Mouse (Mus musculus) CH12.LX (cell line): ENCODE measurements around the gene Rsbn1. TPM values are rescaled to one million over a fixed set of nuclear protein-coding genes. Genes with fewer than 3 reads are reported as not detected.

ENCODE experiments used
- DNase-seq: peaks from one replicate; pipeline ENCODE4 v3.0.0-alpha.2; 2013; ENCODE audit errors: extremely low read depth
- H3K27ac ChIP-seq: 2 replicates; pipeline ENCODE4 v1.5.1; 2012; ENCODE audit warnings: low read depth, mild to moderate bottlenecking, control low read depth, moderate library complexity; ENCODE audit not compliant: insufficient read depth
- H3K27me3 ChIP-seq: replicated peaks from 2 replicates; pipeline ENCODE3; 2012; ENCODE audit warnings: inconsistent platforms
- H3K36me3 ChIP-seq, 2 experiments: replicated peaks in 1 of 2; 2 replicates each; pipeline versions ENCODE3 to v1.6.1; 2012; ENCODE audit warnings: inconsistent platforms in 1 of 2, low read length in 1 of 2, mild to moderate bottlenecking in 1 of 2, mixed read lengths in 1 of 2, moderate library complexity in 1 of 2; ENCODE audit not compliant: control insufficient read depth in 1 of 2, insufficient read depth in 1 of 2
- H3K4me1 ChIP-seq, 2 experiments: 2 replicates each; pipeline ENCODE4 v1.6.1; 2012; ENCODE audit warnings: inconsistent platforms in 1 of 2, moderate library complexity in 1 of 2; ENCODE audit not compliant: insufficient read depth in 2 of 2, control insufficient read depth in 1 of 2
- H3K4me2 ChIP-seq: 2 replicates; pipeline ENCODE4 v1.6.1; 2012; ENCODE audit warnings: low read depth, mild to moderate bottlenecking, control low read depth; ENCODE audit not compliant: poor library complexity, insufficient read depth, severe bottlenecking
- H3K4me3 ChIP-seq, 3 experiments: fragments of 150-350 bp in 1 of 3; sonication (generic) in 1 of 3; replicated peaks in 1 of 3; 2 replicates each; pipeline versions ENCODE3 to v1.5.1; 2011 to 2012; ENCODE audit warnings: low read depth in 2 of 3, low read length in 2 of 3, mild to moderate bottlenecking in 2 of 3, moderate library complexity in 2 of 3, control low read depth in 1 of 3, improper control_type of control experiment in 1 of 3, inconsistent platforms in 1 of 3, mixed read lengths in 1 of 3; ENCODE audit not compliant: poor library complexity in 1 of 3
- H3K79me2 ChIP-seq: replicated peaks from 2 replicates; pipeline ENCODE4 v1.6.1; 2012; ENCODE audit warnings: mild to moderate bottlenecking, moderate library complexity; ENCODE audit not compliant: control insufficient read depth, poor library complexity, insufficient read depth, severe bottlenecking; ENCODE audit errors: extremely low read depth
- H3K9ac ChIP-seq: 2 replicates; pipeline ENCODE4 v1.6.1; 2012; ENCODE audit warnings: low read depth, mild to moderate bottlenecking, control low read depth, moderate library complexity; ENCODE audit not compliant: insufficient read depth
- H3K9me3 ChIP-seq: replicated peaks from 2 replicates; pipeline ENCODE3; 2012; ENCODE audit warnings: low read length, inconsistent platforms, mixed read lengths
- CHD1 ChIP-seq: IDR thresholded peaks from 2 replicates; pipeline ENCODE4 v1.6.1; 2012; ENCODE audit warnings: low read depth, low read length, improper control_type of control experiment, inconsistent platforms
- KAT2A ChIP-seq: IDR thresholded peaks from 2 replicates; pipeline ENCODE4 v1.6.1; 2012; ENCODE audit warnings: low read length, improper control_type of control experiment, inconsistent platforms; ENCODE audit not compliant: insufficient replicate concordance
- MAFK ChIP-seq: IDR thresholded peaks from 2 replicates; pipeline ENCODE4 v1.6.1; 2011; ENCODE audit warnings: low read length, improper control_type of control experiment; ENCODE audit not compliant: insufficient replicate concordance
- MAX ChIP-seq: IDR thresholded peaks from 2 replicates; pipeline ENCODE4 v1.6.1; 2011; ENCODE audit warnings: low read length, improper control_type of control experiment
- MEF2A ChIP-seq: IDR thresholded peaks from 2 replicates; pipeline ENCODE4 v1.6.1; 2014; ENCODE audit warnings: low read depth, mild to moderate bottlenecking, inconsistent platforms, low read length, improper control_type of control experiment, borderline replicate concordance
- PAX5 ChIP-seq: IDR thresholded peaks from 2 replicates; pipeline ENCODE4 v1.6.1; 2012; ENCODE audit warnings: low read length, inconsistent platforms, mixed read lengths
- POLR2A ChIP-seq: IDR thresholded peaks from 2 replicates; pipeline ENCODE4 v1.6.1; 2011; ENCODE audit warnings: low read depth, mild to moderate bottlenecking, improper control_type of control experiment, low read length
- USF2 ChIP-seq: conservative IDR thresholded peaks from 2 replicates; pipeline ENCODE4 v1.6.1; 2011; ENCODE audit warnings: low read depth, low read length, improper control_type of control experiment
- ZNF384 ChIP-seq: IDR thresholded peaks from 2 replicates; pipeline ENCODE4 v1.6.1; 2012; ENCODE audit warnings: low read depth, low read length, improper control_type of control experiment, inconsistent platforms
- dilution Hi-C: fragments of 300-500 bp; cut with MboI; formaldehyde crosslinking; loops from 2 replicates; pipeline ENCODE4 v1.14.3; 2020; ENCODE audit warnings: low sequenced_read_pairs; ENCODE audit not compliant: extremely low pct_unique_long_range_greater_than_20kb, extremely low pct_ligation_motif_present
- in situ Hi-C: fragments of 300-500 bp; cut with MboI; formaldehyde crosslinking; loops from 3 replicates; pipeline ENCODE4 v1.14.3; 2019; ENCODE audit warnings: low sequenced_read_pairs, low pct_ligation_motif_present, low pct_unique_long_range_greater_than_20kb, mixed read lengths
- polyA plus RNA-seq: library from polyadenylated mRNA; unstranded; fragments of >175 nt; gene quantifications from 2 replicates; pipeline ENCODE4 v1.2.1, GENCODE M21; 2012; ENCODE audit warnings: low read depth; ENCODE audit not compliant: insufficient read length
- total RNA-seq, 2 experiments: library from RNA; depleted of rRNA; stranded (reverse); fragments of 300-350 nt in 1 of 2; fragments of >200 nt in 1 of 2; gene quantifications; 2 replicates each; pipeline ENCODE4 v1.2.3; 2012 to 2014

The Rsbn1 gene
- total and polyA plus RNA-seq, 3 experiments = 13.0 to 19.6 (median 13.8) TPM

GRCm38 (mm10) chr3:103948666-103949065 is 34.7 kb downstream of the Rsbn1 start:
- Histone ChIP-seq H3K9me3 (no peaks in the 10 kb centered on the region), H3K4me3 (no peak overlapping the region), H3K36me3 (peaks cover 6 to 40% of the 10 kb centered on the region in 2 experiments), H3K4me1 (peaks cover 6 to 53% of the 10 kb centered on the region in 2 experiments), H3K9ac (no peak overlapping the region), H3K4me2 (no peak overlapping the region), H3K27ac (no peak overlapping the region), H3K79me2 (peaks cover 45% of the 10 kb centered on the region), H3K27me3 (no peaks in the 10 kb centered on the region)
- TF ChIP-seq CHD1 (no peak), MEF2A (no peak), ZNF384 (no peak), MAX (no peak), POLR2A (no peak)
- in situ Hi-C loops (no loop called here), dilution Hi-C loops (no loop called here)
- DNase-seq = peak; percentile 51

GRCm38 (mm10) chr3:103960622-103961021 is 46.7 kb downstream of the Rsbn1 start:
- peaks cover 32 to 64% of the 10 kb centered on the region in 2 experiments for H3K36me3 ChIP-seq
- dilution Hi-C loops = no loop called here

GRCm38 (mm10) chr3:103967231-103967630 is 53.3 kb downstream of the Rsbn1 start:
- Histone ChIP-seq H3K36me3 (peaks cover 17 to 52% of the 10 kb centered on the region in 2 experiments), H3K27me3 (no peaks in the 10 kb centered on the region), H3K9me3 (no peaks in the 10 kb centered on the region), H3K4me2 (peak overlapping the region; percentile 98), H3K79me2 (peaks cover 21% of the 10 kb centered on the region), H3K27ac (no peak overlapping the region), H3K4me3 (peak overlapping the region; percentile 81 to 96 (median 84)), H3K9ac (peak overlapping the region; percentile 84), H3K4me1 (peaks cover 0 to 38% of the 10 kb centered on the region in 2 experiments; a peak in 2 of 4 replicates)
- TF ChIP-seq CHD1 = 0 out of 2 replicates have a peak, but pooled peaks have one; percentile 9
- TF ChIP-seq KAT2A = no peak
- no peak for TF ChIP-seq USF2
- dilution Hi-C loops (no loop called here), in situ Hi-C loops (no loop called here)
- DNase-seq = no peak

More at GRCm38 (mm10) chr3:103960622-103961021, 46.7 kb downstream of the Rsbn1 start:
- Histone ChIP-seq H3K27ac (no peak overlapping the region), H3K9me3 (no peaks in the 10 kb centered on the region), H3K27me3 (no peaks in the 10 kb centered on the region), H3K79me2 (peaks cover 11% of the 10 kb centered on the region; the same call in 1 of the 2 replicates), H3K9ac (no peak overlapping the region), H3K4me1 (peaks cover 2 to 17% of the 10 kb centered on the region in 2 experiments; a peak in 3 of 4 replicates), H3K4me3 (no peak overlapping the region), H3K4me2 (no peak overlapping the region)
- no peak for TF ChIP-seq PAX5
- TF ChIP-seq MAFK = peak; percentile 76
- in situ Hi-C loops = no loop called here
- DNase-seq = no peak
